Mouse (Mus musculus): ENCODE results near the gene Egfem1.

DNA sequence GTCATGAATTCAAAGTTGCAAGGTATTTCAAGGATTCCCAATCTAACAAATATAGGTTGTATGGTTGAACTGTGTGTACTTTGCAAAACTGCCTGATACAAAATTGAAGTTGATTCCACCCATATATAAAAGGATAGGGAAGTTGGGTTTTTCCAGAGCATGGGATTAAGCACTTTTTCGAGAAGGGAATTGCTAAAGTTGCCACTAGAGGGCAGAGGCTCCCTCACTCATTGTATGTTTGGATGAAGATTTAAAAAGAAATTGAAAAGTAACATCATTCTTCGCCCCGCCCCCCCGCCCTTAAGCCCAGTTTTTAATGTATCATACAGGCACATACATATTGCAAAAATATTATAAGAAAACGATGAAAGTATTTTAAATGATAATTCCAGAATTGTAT lies 657.5 kb downstream of the Egfem1 start:
- TF ChIP-seq CTCF (IDR thresholded peaks at IDR 0.05) (peak; percentile 75), POLR2A (IDR thresholded peaks at IDR 0.05; ENCODE audit: insufficient read depth, low read depth, low read length) (no peak)

Measured in heart, adult 2 months (tissue).